Mouse (Mus musculus): ENCODE results near the gene Mrpl20. TPM values are rescaled to one million over a fixed set of nuclear protein-coding genes. Genes with fewer than 3 reads are reported as not detected.

Mrpl20 gene
- polyA plus RNA-seq, 1 experiment, result 74.6 TPM

GRCm38 (mm10) chr4:155762357-155762756, 40.3 kb upstream of the Mrpl20 start:
- peaks cover 9% of the 10 kb centered on the region for H3K4me1 ChIP-seq (replicated peaks; ENCODE audit: control insufficient read depth, insufficient read depth, low read length)
- H3K27me3 ChIP-seq (ENCODE audit: control insufficient read depth, insufficient read depth, low read length), result no peaks in the 10 kb centered on the region
- 97% methylated on average over 3 of the region's 3 CpGs for WGBS
- TF ChIP-seq POLR2A (IDR thresholded peaks at IDR 0.05; ENCODE audit: control insufficient read depth, extremely low read depth, insufficient read depth, low read length, poor library complexity), result no peak
- TF ChIP-seq CTCF (IDR thresholded peaks at IDR 0.05; ENCODE audit: borderline replicate concordance, control insufficient read depth, extremely low read depth, insufficient read depth, low read length, poor library complexity), result no peak
- DNase-seq, result no peak
- H3K36me3 ChIP-seq (ENCODE audit: control insufficient read depth, insufficient read depth, low read length), result no peaks in the 10 kb centered on the region
- H3K27ac ChIP-seq (ENCODE audit: control insufficient read depth, insufficient read depth, low read length), result no peak overlapping the region
- no peak overlapping the region for H3K4me3 ChIP-seq (ENCODE audit: control insufficient read depth, insufficient read depth, low read length)

GRCm38 (mm10) chr4:155769496-155769879, 33.2 kb upstream of the Mrpl20 start:
- peaks cover 9% of the 10 kb centered on the region for H3K4me1 ChIP-seq (replicated peaks; ENCODE audit: control insufficient read depth, insufficient read depth, low read length)
- no peak overlapping the region for H3K4me3 ChIP-seq (ENCODE audit: control insufficient read depth, insufficient read depth, low read length)
- no peak overlapping the region for H3K27ac ChIP-seq (ENCODE audit: control insufficient read depth, insufficient read depth, low read length)
- TF ChIP-seq CTCF (IDR thresholded peaks at IDR 0.05; ENCODE audit: borderline replicate concordance, control insufficient read depth, extremely low read depth, insufficient read depth, low read length, poor library complexity), result no peak
- no peak for TF ChIP-seq POLR2A (IDR thresholded peaks at IDR 0.05; ENCODE audit: control insufficient read depth, extremely low read depth, insufficient read depth, low read length, poor library complexity)
- DNase-seq, result no peak
- 83% methylated on average over 5 of the region's 5 CpGs for WGBS
- H3K36me3 ChIP-seq (ENCODE audit: control insufficient read depth, insufficient read depth, low read length), result no peaks in the 10 kb centered on the region
- H3K27me3 ChIP-seq (ENCODE audit: control insufficient read depth, insufficient read depth, low read length), result no peaks in the 10 kb centered on the region

GRCm38 (mm10) chr4:155769880-155770512, 32.7 kb upstream of the Mrpl20 start:
- TF ChIP-seq CTCF (IDR thresholded peaks at IDR 0.05; ENCODE audit: borderline replicate concordance, control insufficient read depth, extremely low read depth, insufficient read depth, low read length, poor library complexity) (peak; percentile 99), POLR2A (IDR thresholded peaks at IDR 0.05; ENCODE audit: control insufficient read depth, extremely low read depth, insufficient read depth, low read length, poor library complexity) (0 out of 2 replicates have a peak, but pooled peaks have one; percentile 17)
- Histone ChIP-seq H3K4me1 (replicated peaks; ENCODE audit: control insufficient read depth, insufficient read depth, low read length) (peaks cover 13% of the 10 kb centered on the region), H3K27ac (ENCODE audit: control insufficient read depth, insufficient read depth, low read length) (no peak overlapping the region), H3K4me3 (ENCODE audit: control insufficient read depth, insufficient read depth, low read length) (peak overlapping the region; percentile 41), H3K27me3 (ENCODE audit: control insufficient read depth, insufficient read depth, low read length) (no peaks in the 10 kb centered on the region), H3K36me3 (ENCODE audit: control insufficient read depth, insufficient read depth, low read length) (no peaks in the 10 kb centered on the region)
- 2% methylated on average over 39 of the region's 39 CpGs for WGBS
- peak; percentile 81 for DNase-seq

- DNase-seq, result no peak
- H3K27me3 ChIP-seq (ENCODE audit: control insufficient read depth, insufficient read depth, low read length), result no peaks in the 10 kb centered on the region
- H3K36me3 ChIP-seq (ENCODE audit: control insufficient read depth, insufficient read depth, low read length), result no peaks in the 10 kb centered on the region
- no peak overlapping the region for H3K4me3 ChIP-seq (ENCODE audit: control insufficient read depth, insufficient read depth, low read length)
- no peak overlapping the region for H3K27ac ChIP-seq (ENCODE audit: control insufficient read depth, insufficient read depth, low read length)
- peaks cover 18% of the 10 kb centered on the region for H3K4me1 ChIP-seq (replicated peaks; ENCODE audit: control insufficient read depth, insufficient read depth, low read length)
- TF ChIP-seq CTCF (IDR thresholded peaks at IDR 0.05; ENCODE audit: borderline replicate concordance, control insufficient read depth, extremely low read depth, insufficient read depth, low read length, poor library complexity) (no peak), POLR2A (IDR thresholded peaks at IDR 0.05; ENCODE audit: control insufficient read depth, extremely low read depth, insufficient read depth, low read length, poor library complexity) (no peak)
- 76% methylated on average over 24 of the region's 24 CpGs for WGBS
These were observed 32.1 kb upstream of the Mrpl20 start for GRCm38 (mm10) chr4:155770626-155771025.

- no peak overlapping the region for H3K4me3 ChIP-seq (ENCODE audit: control insufficient read depth, insufficient read depth, low read length)
- 87% methylated on average over 2 of the region's 2 CpGs for WGBS
- TF ChIP-seq POLR2A (IDR thresholded peaks at IDR 0.05; ENCODE audit: control insufficient read depth, extremely low read depth, insufficient read depth, low read length, poor library complexity) (no peak), CTCF (IDR thresholded peaks at IDR 0.05; ENCODE audit: borderline replicate concordance, control insufficient read depth, extremely low read depth, insufficient read depth, low read length, poor library complexity) (no peak)
- DNase-seq, result no peak
- H3K36me3 ChIP-seq (ENCODE audit: control insufficient read depth, insufficient read depth, low read length), result no peaks in the 10 kb centered on the region
- peaks cover 18% of the 10 kb centered on the region for H3K4me1 ChIP-seq (replicated peaks; ENCODE audit: control insufficient read depth, insufficient read depth, low read length)
- H3K27me3 ChIP-seq (ENCODE audit: control insufficient read depth, insufficient read depth, low read length), result no peaks in the 10 kb centered on the region
- no peak overlapping the region for H3K27ac ChIP-seq (ENCODE audit: control insufficient read depth, insufficient read depth, low read length)
These were observed 31.0 kb upstream of the Mrpl20 start for GRCm38 (mm10) chr4:155771706-155772105.

GRCm38 (mm10) chr4:155772786-155773185, 29.9 kb upstream of the Mrpl20 start:
- peaks cover 18% of the 10 kb centered on the region for H3K4me1 ChIP-seq (replicated peaks; ENCODE audit: control insufficient read depth, insufficient read depth, low read length)
- H3K27ac ChIP-seq (ENCODE audit: control insufficient read depth, insufficient read depth, low read length), result no peak overlapping the region
- no peak overlapping the region for H3K4me3 ChIP-seq (ENCODE audit: control insufficient read depth, insufficient read depth, low read length)
- no peak for TF ChIP-seq CTCF (IDR thresholded peaks at IDR 0.05; ENCODE audit: borderline replicate concordance, control insufficient read depth, extremely low read depth, insufficient read depth, low read length, poor library complexity)
- no peak for TF ChIP-seq POLR2A (IDR thresholded peaks at IDR 0.05; ENCODE audit: control insufficient read depth, extremely low read depth, insufficient read depth, low read length, poor library complexity)
- no peaks in the 10 kb centered on the region for H3K36me3 ChIP-seq (ENCODE audit: control insufficient read depth, insufficient read depth, low read length)
- H3K27me3 ChIP-seq (ENCODE audit: control insufficient read depth, insufficient read depth, low read length), result no peaks in the 10 kb centered on the region
- no peak for DNase-seq
- WGBS, result 95% methylated on average over 13 of the region's 13 CpGs

Measured in thymus, adult 2 months (tissue).